Mouse (Mus musculus) neural tube, embryonic 12.5 days (tissue): ENCODE measurements at regions not wholly inside any gene's neighbourhood (a gene's known extent, or its start where the extent isn't known, plus 50 kb on each side); places are given as distances from the start of the nearest gene placed in this dataset.

Experiments
- ATAC-seq: fragments of 200-750 bp; cut with Nextera tagmentation; 2 replicates; pipeline ENCODE4 v1.8.0; 2017; ENCODE audit warnings: low read depth, mild to moderate bottlenecking, moderate TSS enrichment, moderate library complexity; ENCODE audit not compliant: low FRiP score
- H3K27ac ChIP-seq: fragments of 300-500 bp; sonication (generic); 2 replicates; pipeline ENCODE4 v1.5.1; 2016
- H3K27me3 ChIP-seq: fragments of 300-500 bp; sonication (generic); replicated peaks from 2 replicates; pipeline ENCODE4 v1.6.1; 2016; ENCODE audit warnings: mild to moderate bottlenecking
- H3K36me3 ChIP-seq: fragments of 300-500 bp; sonication (generic); 2 replicates; pipeline ENCODE4 v1.6.1; 2016; ENCODE audit warnings: mild to moderate bottlenecking
- H3K4me1 ChIP-seq: fragments of 300-500 bp; sonication (generic); 2 replicates; pipeline ENCODE4 v1.6.1; 2016
- H3K4me2 ChIP-seq: fragments of 300-500 bp; sonication (generic); replicated peaks from 2 replicates; pipeline ENCODE4 v1.6.1; 2016; ENCODE audit warnings: mild to moderate bottlenecking
- H3K4me3 ChIP-seq: fragments of 300-500 bp; sonication (generic); 2 replicates; pipeline ENCODE4 v1.5.1; 2016
- H3K9ac ChIP-seq: fragments of 300-500 bp; sonication (generic); 2 replicates; pipeline ENCODE4 v1.6.1; 2016; ENCODE audit warnings: mild to moderate bottlenecking
- H3K9me3 ChIP-seq: fragments of 300-500 bp; sonication (generic); 2 replicates; pipeline ENCODE4 v1.6.1; 2016; ENCODE audit warnings: mild to moderate bottlenecking
- WGBS: fragments of 180-500 bp; shearing (Covaris S2); methylation state at CpG from one replicate; pipeline ENCODE4 v1.1.7; 2016; 5-methylcytosine and 5-hydroxymethylcytosine counted together

- H3K27me3 ChIP-seq, result no peaks in the 10 kb centered on the region
- WGBS, result 3% methylated on average over 22 of the region's 22 CpGs
- no peaks in the 10 kb centered on the region for H3K36me3 ChIP-seq
- H3K9ac ChIP-seq, result peak overlapping the region; percentile 19; the same call in 1 of the 2 replicates
- peaks cover 27% of the 10 kb centered on the region for H3K4me1 ChIP-seq
- peak; percentile 89 for ATAC-seq
- no peak overlapping the region for H3K4me3 ChIP-seq
- peak overlapping the region; percentile 54 for H3K4me2 ChIP-seq
- H3K9me3 ChIP-seq, result peaks cover 6% of the 10 kb centered on the region; the same call in 1 of the 2 replicates
- peak overlapping the region; percentile 80 for H3K27ac ChIP-seq
Observed at GRCm38 (mm10) chr4:32074399-32075296, 110.8 kb downstream of the Map3k7 start.

GRCm38 (mm10) chr4:32076391-32076925, 112.6 kb downstream of the Map3k7 start:
- H3K27ac ChIP-seq, result no peak overlapping the region
- 68% methylated on average over 12 of the region's 12 CpGs for WGBS

GRCm38 (mm10) chr4:32083456-32083855, 119.6 kb downstream of the Map3k7 start:
- no peaks in the 10 kb centered on the region for H3K9me3 ChIP-seq
- H3K27me3 ChIP-seq, result no peaks in the 10 kb centered on the region
- ATAC-seq, result no peak
- H3K9ac ChIP-seq, result no peak overlapping the region
- peaks cover 5% of the 10 kb centered on the region; the same call in 1 of the 2 replicates for H3K4me1 ChIP-seq
- H3K36me3 ChIP-seq, result no peaks in the 10 kb centered on the region
- WGBS, result 29% methylated on average over 8 of the region's 8 CpGs
- H3K27ac ChIP-seq, result no peak overlapping the region
- H3K4me3 ChIP-seq, result no peak overlapping the region
- no peak overlapping the region for H3K4me2 ChIP-seq

More at GRCm38 (mm10) chr4:32076391-32076925, 112.6 kb downstream of the Map3k7 start:
- Histone ChIP-seq H3K4me3 (no peak overlapping the region), H3K9me3 (no peaks in the 10 kb centered on the region), H3K36me3 (no peaks in the 10 kb centered on the region), H3K4me2 (no peak overlapping the region), H3K4me1 (peaks cover 27% of the 10 kb centered on the region), H3K27me3 (no peaks in the 10 kb centered on the region), H3K9ac (no peak overlapping the region)
- ATAC-seq, result no peak

- Histone ChIP-seq H3K27ac (no peak overlapping the region), H3K9me3 (no peaks in the 10 kb centered on the region), H3K4me2 (no peak overlapping the region), H3K4me1 (peaks cover 5% of the 10 kb centered on the region; the same call in 1 of the 2 replicates), H3K36me3 (no peaks in the 10 kb centered on the region), H3K4me3 (no peak overlapping the region), H3K9ac (no peak overlapping the region), H3K27me3 (no peaks in the 10 kb centered on the region)
- 86% methylated on average over 10 of the region's 10 CpGs for WGBS
- ATAC-seq, result no peak
Observed at GRCm38 (mm10) chr4:32084250-32084869, 120.5 kb downstream of the Map3k7 start.

GRCm38 (mm10) chr4:32085040-32085439, 121.1 kb downstream of the Map3k7 start:
- WGBS, result 95% methylated on average over 2 of the region's 2 CpGs
- Histone ChIP-seq H3K27me3 (0 out of 2 replicates have a peak, but pooled peaks cover under 1% of the 10 kb centered on the region), H3K9ac (no peak overlapping the region), H3K4me3 (no peak overlapping the region), H3K4me2 (no peak overlapping the region), H3K9me3 (no peaks in the 10 kb centered on the region), H3K4me1 (peaks cover 5% of the 10 kb centered on the region; the same call in 1 of the 2 replicates), H3K36me3 (no peaks in the 10 kb centered on the region), H3K27ac (no peak overlapping the region)
- no peak for ATAC-seq

- H3K9me3 ChIP-seq, result peaks cover 3% of the 10 kb centered on the region; the same call in 1 of the 2 replicates
- WGBS, result 89% methylated on average over 10 of the region's 10 CpGs
- ATAC-seq, result no peak
- 0 out of 2 replicates have a peak, but pooled peaks cover 3% of the 10 kb centered on the region for H3K27me3 ChIP-seq
- no peaks in the 10 kb centered on the region for H3K4me1 ChIP-seq
- no peak overlapping the region for H3K9ac ChIP-seq
- no peaks in the 10 kb centered on the region for H3K36me3 ChIP-seq
- H3K4me3 ChIP-seq, result no peak overlapping the region
- no peak overlapping the region for H3K4me2 ChIP-seq
- H3K27ac ChIP-seq, result no peak overlapping the region
Observed at GRCm38 (mm10) chr4:32091086-32091485, 127.2 kb downstream of the Map3k7 start.

GRCm38 (mm10) chr4:32092320-32093041, 128.6 kb downstream of the Map3k7 start:
- no peak overlapping the region for H3K27ac ChIP-seq
- H3K4me3 ChIP-seq, result no peak overlapping the region
- no peaks in the 10 kb centered on the region for H3K36me3 ChIP-seq
- 0 out of 2 replicates have a peak, but pooled peaks cover 3% of the 10 kb centered on the region for H3K27me3 ChIP-seq
- no peaks in the 10 kb centered on the region for H3K4me1 ChIP-seq
- H3K4me2 ChIP-seq, result no peak overlapping the region
- 93% methylated on average over 17 of the region's 17 CpGs for WGBS
- peaks cover 3% of the 10 kb centered on the region; the same call in 1 of the 2 replicates for H3K9me3 ChIP-seq
- ATAC-seq, result no peak
- H3K9ac ChIP-seq, result no peak overlapping the region

GRCm38 (mm10) chr4:32098233-32098632, 134.3 kb downstream of the Map3k7 start:
- H3K4me2 ChIP-seq, result no peak overlapping the region
- ATAC-seq, result no peak
- 60% methylated on average over 9 of the region's 9 CpGs for WGBS

GRCm38 (mm10) chr4:32101002-32101401, 137.1 kb downstream of the Map3k7 start:
- WGBS, result 69% methylated on average over 5 of the region's 5 CpGs

More at GRCm38 (mm10) chr4:32098233-32098632, 134.3 kb downstream of the Map3k7 start:
- Histone ChIP-seq H3K9ac (no peak overlapping the region), H3K27ac (no peak overlapping the region), H3K4me1 (no peaks in the 10 kb centered on the region), H3K9me3 (peaks cover 3% of the 10 kb centered on the region; the same call in 1 of the 2 replicates), H3K36me3 (no peaks in the 10 kb centered on the region), H3K27me3 (no peaks in the 10 kb centered on the region), H3K4me3 (no peak overlapping the region)

GRCm38 (mm10) chr4:32106664-32107171, 131.9 kb upstream of the Bach2 start:
- Histone ChIP-seq H3K9me3 (no peaks in the 10 kb centered on the region), H3K27ac (no peak overlapping the region), H3K36me3 (no peaks in the 10 kb centered on the region), H3K9ac (no peak overlapping the region), H3K4me2 (no peak overlapping the region), H3K4me3 (no peak overlapping the region), H3K4me1 (peaks cover 6% of the 10 kb centered on the region), H3K27me3 (no peaks in the 10 kb centered on the region)
- 14% methylated on average over 5 of the region's 5 CpGs for WGBS
- ATAC-seq, result no peak

More at GRCm38 (mm10) chr4:32101002-32101401, 137.1 kb downstream of the Map3k7 start:
- H3K27me3 ChIP-seq, result no peaks in the 10 kb centered on the region
- no peak overlapping the region for H3K4me3 ChIP-seq
- no peaks in the 10 kb centered on the region for H3K4me1 ChIP-seq
- H3K36me3 ChIP-seq, result no peaks in the 10 kb centered on the region
- no peak overlapping the region for H3K9ac ChIP-seq
- ATAC-seq, result no peak
- H3K9me3 ChIP-seq, result no peaks in the 10 kb centered on the region
- no peak overlapping the region for H3K27ac ChIP-seq
- H3K4me2 ChIP-seq, result no peak overlapping the region

GRCm38 (mm10) chr4:32122320-32122719, 116.3 kb upstream of the Bach2 start:
- H3K9me3 ChIP-seq, result no peaks in the 10 kb centered on the region
- H3K9ac ChIP-seq, result no peak overlapping the region
- H3K27ac ChIP-seq, result no peak overlapping the region
- H3K27me3 ChIP-seq, result no peaks in the 10 kb centered on the region
- H3K4me2 ChIP-seq, result no peak overlapping the region
- WGBS, result 87% methylated on average over 6 of the region's 6 CpGs
- H3K36me3 ChIP-seq, result no peaks in the 10 kb centered on the region
- H3K4me1 ChIP-seq, result no peaks in the 10 kb centered on the region
- ATAC-seq, result no peak
- no peak overlapping the region for H3K4me3 ChIP-seq
